Comparison of ENCODE assay signal across 22 mouse cellular contexts in the genomic region with DNA sequence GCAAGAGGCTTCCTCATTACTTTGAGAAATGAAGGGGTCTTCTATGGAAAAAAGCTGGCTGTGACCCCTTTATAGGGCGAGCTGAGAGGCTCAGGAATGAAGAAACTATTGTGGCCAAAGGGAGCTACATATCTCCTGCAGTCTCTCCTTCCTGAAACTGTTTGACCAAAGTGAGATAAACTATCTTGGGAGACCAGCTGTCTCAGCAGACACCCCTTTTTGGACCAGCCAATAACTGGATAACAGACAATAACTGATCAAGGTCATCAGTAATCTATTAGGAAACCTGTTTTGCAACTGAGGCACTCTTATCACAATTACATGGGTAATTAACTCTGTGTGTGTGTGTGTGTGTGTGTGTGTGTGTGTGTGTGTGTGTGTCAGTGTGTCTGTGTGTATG. TPM values are rescaled to one million over a fixed set of nuclear protein-coding genes. Genes with fewer than 3 reads are reported as not detected.
DNase-seq lines count a peak whose midpoint lies in the region; ATAC-seq and TF ChIP-seq lines count a peak whose summit lies in the region.
"Had no signal": no experiment of that assay in that cellular context is flagged by ENCODE, and none has a peak within 500 bp of the region (broad histone marks: within the 10 kb centered on the region; RNA-seq: fewer than 3 reads in every experiment).

No protein-coding gene starts in this region.

- no peak for TF ChIP-seq RAD21 in MEL (IDR thresholded peaks at IDR 0.05; ENCODE audit: low read depth, low read length)

- H3K4me1 ChIP-seq in G1E (ENCODE audit: insufficient read depth, low read depth, low read length) (peaks cover 41% of the 10 kb centered on the region), MEL (ENCODE audit: control insufficient read depth in 1 of 2, insufficient read depth in 2 of 2, low read length in 2 of 2) (peaks cover 8 to 17% of the 10 kb centered on the region in 2 experiments; a peak in 3 of 4 replicates)
- peaks cover 70% of the 10 kb centered on the region for H3K4me1 ChIP-seq in erythroblast, embryonic 14.5 days (ENCODE audit: control insufficient read depth)
- H3K4me1 ChIP-seq in liver, embryonic 14.5 days (replicated peaks; ENCODE audit: control insufficient read depth in 2 of 2, insufficient read depth in 2 of 2, low read length in 1 of 2): peaks cover 32 to 49% of the 10 kb centered on the region in 2 experiments
- H3K4me1 ChIP-seq: heart, embryonic 13.5 days; midbrain, embryonic 12.5 days had no signal

- peak; percentile 96 for TF ChIP-seq EP300 in MEL (IDR thresholded peaks at IDR 0.05; ENCODE audit: low read depth in 1 of 2, low read length in 2 of 2)
- peak; percentile 99 for TF ChIP-seq EP300 in liver, embryonic 14.5 days (IDR thresholded peaks at IDR 0.05; ENCODE audit: low read depth)

- no peak for TF ChIP-seq POLR2A in MEL (IDR thresholded peaks at IDR 0.05; ENCODE audit: control insufficient read depth in 1 of 2, insufficient read depth in 1 of 2, low read depth in 1 of 2, low read length in 2 of 2, poor library complexity in 1 of 2)

- H3K4me3 ChIP-seq in G1E (ENCODE audit: low read depth, low read length) (no peak overlapping the region), MEL (ENCODE audit: control insufficient read depth in 1 of 2, insufficient read depth in 1 of 2, low read depth in 2 of 2, low read length in 2 of 2) (no peak overlapping the region)
- peak overlapping the region; percentile 34 for H3K4me3 ChIP-seq in erythroblast, embryonic 14.5 days (replicated peaks)
- no peak overlapping the region for H3K4me3 ChIP-seq in liver, embryonic 14.5 days (ENCODE audit: insufficient read depth in 1 of 2, low read depth in 2 of 2, low read length in 2 of 2)
- H3K4me3 ChIP-seq: heart, embryonic 13.5 days; midbrain, embryonic 12.5 days had no signal

- peak; percentile 95 for ATAC-seq in G1E (ENCODE audit: extremely low read depth, insufficient number of reproducible peaks, low FRiP score, poor library complexity, severe bottlenecking)
- peak; percentile 95 for ATAC-seq in liver, embryonic 14.5 days (ENCODE audit: insufficient read depth)
- ATAC-seq: forebrain, embryonic 14.5 days had no signal

- no peaks in the 10 kb centered on the region for H3K36me3 ChIP-seq in G1E (replicated peaks)
- H3K36me3 ChIP-seq in MEL (ENCODE audit: control insufficient read depth in 1 of 2, insufficient read depth in 2 of 2, low read length in 2 of 2): peaks cover 0 to 14% of the 10 kb centered on the region in 2 experiments; a peak in 2 of 4 replicates
- peaks cover 10% of the 10 kb centered on the region for H3K36me3 ChIP-seq in erythroblast, embryonic 14.5 days (ENCODE audit: control insufficient read depth)
- no peaks in the 10 kb centered on the region for H3K36me3 ChIP-seq in liver, embryonic 14.5 days (replicated peaks; ENCODE audit: control insufficient read depth, insufficient read depth, low read depth)
- H3K36me3 ChIP-seq: heart, embryonic 13.5 days; midbrain, embryonic 12.5 days had no signal

- H3K9ac ChIP-seq in MEL (ENCODE audit: control insufficient read depth, low read depth, low read length, poor library complexity, severe bottlenecking): no peak overlapping the region
- peak overlapping the region; percentile 57; the same call in 1 of the 2 replicates for H3K9ac ChIP-seq in liver, embryonic 14.5 days (replicated peaks)
- H3K9ac ChIP-seq: heart, embryonic 13.5 days; hindbrain, embryonic 14.5 days; midbrain, embryonic 12.5 days had no signal

- no peaks in the 10 kb centered on the region for H3K79me2 ChIP-seq in MEL (ENCODE audit: control insufficient read depth, insufficient read depth, low read length, poor library complexity)

- H3K27me3 ChIP-seq in G1E (ENCODE audit: insufficient read depth, low read length) (no peaks in the 10 kb centered on the region), MEL (ENCODE audit: control insufficient read depth in 1 of 2, insufficient read depth in 2 of 2, low read length in 2 of 2) (no peaks in the 10 kb centered on the region)
- no peaks in the 10 kb centered on the region for H3K27me3 ChIP-seq in erythroblast, embryonic 14.5 days (ENCODE audit: control insufficient read depth)
- H3K27me3 ChIP-seq in liver, embryonic 14.5 days (ENCODE audit: control insufficient read depth, insufficient read depth, low read length): no peaks in the 10 kb centered on the region
- H3K27me3 ChIP-seq: heart, embryonic 13.5 days; midbrain, embryonic 12.5 days had no signal

- peak overlapping the region; percentile 60 for H3K4me2 ChIP-seq in liver, embryonic 14.5 days (ENCODE audit: low read depth)
- H3K4me2 ChIP-seq: heart, embryonic 13.5 days; hindbrain, embryonic 14.5 days; midbrain, embryonic 12.5 days had no signal

- DNase-seq in G1E (ENCODE audit: low spot score) (peak; percentile 68), MEL (ENCODE audit: low read depth, low spot score) (peak; percentile 57)
- peak; percentile 85 to 88 (median 87) for DNase-seq in liver, embryonic 14.5 days (ENCODE audit: low read depth in 3 of 3, low spot score in 3 of 3)
- no peak for DNase-seq in urinary bladder, postnatal 25 days (ENCODE audit: low spot score)
- DNase-seq in layer of hippocampus, adult 18-20 months (ENCODE audit: low spot score in 2 of 2): no peak
- DNase-seq in left cerebral cortex, adult 11 months (ENCODE audit: low spot score): no peak
- DNase-seq: cerebellum, postnatal 14 days; gastrocnemius, postnatal 36 days; heart, postnatal 36 days; retina, postnatal 1 day; thymus, postnatal 25 days had no signal

- 3% methylated on average over 1 of the region's 1 CpGs for WGBS in liver, embryonic 14.5 days (ENCODE audit: insufficient replicate concordance)

- peaks cover 6% of the 10 kb centered on the region; the same call in 1 of the 2 replicates for H3K9me3 ChIP-seq in G1E (replicated peaks)
- H3K9me3 ChIP-seq in MEL (replicated peaks; ENCODE audit: insufficient read depth, low read length): no peaks in the 10 kb centered on the region
- H3K9me3 ChIP-seq in erythroblast, embryonic 14.5 days (ENCODE audit: control insufficient read depth, low read length): peaks cover 11% of the 10 kb centered on the region
- H3K9me3 ChIP-seq in liver, embryonic 14.5 days (ENCODE audit: control insufficient read depth, low read length): 0 out of 2 replicates have a peak, but pooled peaks cover 2% of the 10 kb centered on the region
- H3K9me3 ChIP-seq: midbrain, embryonic 12.5 days had no signal

- no peak for TF ChIP-seq CTCF in G1E (IDR thresholded peaks at IDR 0.05; ENCODE audit: low read depth, low read length)
- no peak for TF ChIP-seq CTCF in MEL (IDR thresholded peaks at IDR 0.05 in 2 of 3, conservative IDR thresholded peaks at IDR 0.05 in 1 of 3; ENCODE audit: control insufficient read depth in 1 of 3, insufficient read depth in 1 of 3, low read depth in 2 of 3, low read length in 3 of 3, poor library complexity in 1 of 3, severe bottlenecking in 1 of 3)
- TF ChIP-seq CTCF in liver, embryonic 14.5 days (IDR thresholded peaks at IDR 0.05; ENCODE audit: low read depth): no peak

- peak overlapping the region; percentile 64 for H3K27ac ChIP-seq in MEL (ENCODE audit: control insufficient read depth, low read depth, low read length)
- H3K27ac ChIP-seq in liver, embryonic 14.5 days: peak overlapping the region; percentile 83
- H3K27ac ChIP-seq: heart, embryonic 13.5 days; hindbrain, embryonic 14.5 days; macrophage; midbrain, embryonic 12.5 days had no signal

TF ChIP-seq in MEL, 35 proteins besides CTCF, POLR2A, EP300 and RAD21 (continues in another document):
- TF ChIP-seq RCOR1 (IDR thresholded peaks at IDR 0.05; ENCODE audit: low read depth, low read length) (peak; percentile 63; the same call in 1 of the 2 replicates), ETS1 (IDR thresholded peaks at IDR 0.05; ENCODE audit: low read depth, low read length) (peak; percentile 83), CHD2 (IDR thresholded peaks at IDR 0.05; ENCODE audit: low read length) (no peak), MEF2A (IDR thresholded peaks at IDR 0.05; ENCODE audit: extremely low read depth, insufficient replicate concordance, low read depth, low read length, poor library complexity, severe bottlenecking) (0 out of 2 replicates have a peak, but pooled peaks have one; percentile 28), MAX (IDR thresholded peaks at IDR 0.05; ENCODE audit: low read length) (no peak), TCF12 (IDR thresholded peaks at IDR 0.05; ENCODE audit: low read depth, low read length) (peak; percentile 98), SIN3A (IDR thresholded peaks at IDR 0.05; ENCODE audit: low read length) (peak; percentile 64), BHLHE40 (IDR thresholded peaks at IDR 0.05; ENCODE audit: borderline replicate concordance, low read depth, low read length) (0 out of 2 replicates have a peak, but pooled peaks have one; percentile 59), MYB (IDR thresholded peaks at IDR 0.05; ENCODE audit: low read depth, low read length) (peak; percentile 81), MAFK (IDR thresholded peaks at IDR 0.05; ENCODE audit: borderline replicate concordance, low read depth, low read length) (peak; percentile 19; the same call in 1 of the 2 replicates), GATA1 (IDR thresholded peaks at IDR 0.05; ENCODE audit: low read depth, low read length) (peak; percentile 92), KAT2A (conservative IDR thresholded peaks at IDR 0.05; ENCODE audit: low read depth, low read length) (no peak), POLR2AphosphoS2 (IDR thresholded peaks at IDR 0.05; ENCODE audit: low read length) (no peak)

RNA-seq across cellular contexts. Expression of a gene that starts 27.2 kb away (rescaled TPM):
- total RNA-seq in G1E (2014; fragmentation: Nextera tagmentation) (not detected in 2 replicates), G1E (2017) (0.05 and 0.17 TPM in 2 replicates), MEL (2012; rRNA removed) (not detected in 2 replicates)
- polyA plus RNA-seq in G1E (2012) (not detected in 2 replicates), MEL (2012; ENCODE audit: insufficient read depth in 1 of 2, insufficient read length in 2 of 2, low read depth in 1 of 2, low replicate concordance in 2 of 2, missing spikeins in 1 of 2) (not detected)
- polyA plus RNA-seq in erythroblast, embryonic 14.5 days (2012): 0.01 TPM in 1 of 2 replicates, not detected in the other
- 0.07 and 0.09 TPM in 2 replicates for polyA plus RNA-seq in liver, embryonic 14.5 days (2012; rRNA removed)
- polyA plus RNA-seq in liver, embryonic 14.5 days (2014; fragmentation: Nextera tagmentation; extraction: Ambion mirVana): not detected in 2 replicates
- total RNA-seq in layer of hippocampus, adult 18-20 months (2021): 10 to 100 TPM in 1 of 2 experiments, 1 to 10 TPM in 1; 9.0 to 10.2 TPM
- total RNA-seq: gastrocnemius, postnatal 36 days; monocyte, adult 5-6 weeks had no signal
- polyA plus RNA-seq: forebrain, embryonic 14.5 days; heart, embryonic 13.5 days; intestine, embryonic 14.5 days; kidney, embryonic 16.5 days; lung, embryonic 16.5 days; macrophage; neural tube, embryonic 11.5 days had no signal

RNA-seq across cellular contexts. Expression of a gene that starts 47.0 kb away (rescaled TPM):
- 169 and 179 TPM in 2 replicates for total RNA-seq in G1E (2014; fragmentation: Nextera tagmentation)
- 33.7 and 35.3 TPM in 2 replicates for total RNA-seq in G1E (2017)
- 114 and 126 TPM in 2 replicates for polyA plus RNA-seq in G1E (2012)
- 25.1 and 28.8 TPM in 2 replicates for total RNA-seq in MEL (2012; rRNA removed)
- polyA plus RNA-seq in MEL (2012; ENCODE audit: insufficient read depth in 1 of 2, insufficient read length in 2 of 2, low read depth in 1 of 2, low replicate concordance in 2 of 2, missing spikeins in 1 of 2): 10 to 100 TPM in 1 of 2 experiments, not detected in 1; 58.2 TPM
- 12.9 and 13.5 TPM in 2 replicates for polyA plus RNA-seq in erythroblast, embryonic 14.5 days (2012)
- 30.0 and 35.5 TPM in 2 replicates for polyA plus RNA-seq in liver, embryonic 14.5 days (2012; rRNA removed)
- polyA plus RNA-seq in liver, embryonic 14.5 days (2014; fragmentation: Nextera tagmentation; extraction: Ambion mirVana): 26.7 and 34.5 TPM in 2 replicates
- 100 to 1,000 TPM in 1 of 2 experiments, 10 to 100 TPM in 1; 98.9 to 103 TPM for total RNA-seq in layer of hippocampus, adult 18-20 months (2021)

Comparison
In these comparisons a context has a peak if more than half of its experiments do, and no peak if none do; other contexts are left out.
1. DNase-seq: peak in G1E (single experiment), MEL (single experiment) and liver, embryonic 14.5 days (3 of 3); none in urinary bladder, postnatal 25 days (single experiment), layer of hippocampus, adult 18-20 months (0 of 2) and left cerebral cortex, adult 11 months (single experiment).